Mouse (Mus musculus): ENCODE measurements around the gene Ska2. TPM values are rescaled to one million over a fixed set of nuclear protein-coding genes. Genes with fewer than 3 reads are reported as not detected.

Ska2 gene
- total RNA-seq (2014; rRNA removed) (1.4 and 1.9 TPM in 2 replicates), polyA plus RNA-seq (2012; rRNA removed) (0.31 and 0.56 TPM in 2 replicates)

GRCm38 (mm10) chr11:87108755-87109518 lies at the start of gene Ska2:
TSS of gene Ska2 (plus strand) at chr11:87109234.
- no peaks in the 10 kb centered on the region for H3K27me3 ChIP-seq (ENCODE audit: control insufficient read depth, insufficient read depth, low read length)
- H3K9ac ChIP-seq (ENCODE audit: low read depth, low read length): peak within 1 kb of the TSS; percentile 46
- H3K79me2 ChIP-seq (ENCODE audit: control insufficient read depth, insufficient read depth, low read length): no peaks in the 10 kb centered on the region; the same call in 1 of the 2 replicates
- under 1% methylated on average over 40 of the region's 40 CpGs for WGBS
- H3K27ac ChIP-seq (replicated peaks; ENCODE audit: insufficient read depth, low read depth, low read length): peak within 1 kb of the TSS; percentile 41
- peak; percentile 100 for DNase-seq (ENCODE audit: extremely low read depth, low read depth, low spot score)
- H3K4me3 ChIP-seq (ENCODE audit: insufficient read depth, low read depth, low read length): peak within 1 kb of the TSS; percentile 68
- no peaks in the 10 kb centered on the region for H3K4me1 ChIP-seq (ENCODE audit: control insufficient read depth, insufficient read depth, low read length)
- TF ChIP-seq CTCF (IDR thresholded peaks at IDR 0.05; ENCODE audit: low read depth, low read length) (no peak), POLR2A (IDR thresholded peaks at IDR 0.05; ENCODE audit: extremely low read depth, insufficient read depth, low read length) (no peak)
- no peaks in the 10 kb centered on the region for H3K36me3 ChIP-seq (ENCODE audit: control insufficient read depth, insufficient read depth, low read length)

- H3K4me3 ChIP-seq (ENCODE audit: insufficient read depth, low read depth, low read length): no peak overlapping the region
- H3K27me3 ChIP-seq (ENCODE audit: control insufficient read depth, insufficient read depth, low read length): no peaks in the 10 kb centered on the region
- H3K79me2 ChIP-seq (ENCODE audit: control insufficient read depth, insufficient read depth, low read length): no peaks in the 10 kb centered on the region
- TF ChIP-seq CTCF (IDR thresholded peaks at IDR 0.05; ENCODE audit: low read depth, low read length) (no peak), POLR2A (IDR thresholded peaks at IDR 0.05; ENCODE audit: extremely low read depth, insufficient read depth, low read length) (no peak)
- no peaks in the 10 kb centered on the region for H3K4me1 ChIP-seq (ENCODE audit: control insufficient read depth, insufficient read depth, low read length)
- DNase-seq (ENCODE audit: extremely low read depth, low read depth, low spot score): no peak
- no peak overlapping the region for H3K9ac ChIP-seq (ENCODE audit: low read depth, low read length)
- 99% methylated on average over 2 of the region's 2 CpGs for WGBS
- H3K27ac ChIP-seq (replicated peaks; ENCODE audit: insufficient read depth, low read depth, low read length): no peak overlapping the region
- H3K36me3 ChIP-seq (ENCODE audit: control insufficient read depth, insufficient read depth, low read length): no peaks in the 10 kb centered on the region
These were observed 48.6 kb upstream of the Ska2 start for GRCm38 (mm10) chr11:87060410-87060809.

GRCm38 (mm10) chr11:87062087-87062486 lies 46.9 kb upstream of the Ska2 start:
- H3K4me3 ChIP-seq (ENCODE audit: insufficient read depth, low read depth, low read length): no peak overlapping the region
- no peak overlapping the region for H3K9ac ChIP-seq (ENCODE audit: low read depth, low read length)
- no peaks in the 10 kb centered on the region for H3K27me3 ChIP-seq (ENCODE audit: control insufficient read depth, insufficient read depth, low read length)
- WGBS: 63% methylated on average over 3 of the region's 3 CpGs
- H3K36me3 ChIP-seq (ENCODE audit: control insufficient read depth, insufficient read depth, low read length): no peaks in the 10 kb centered on the region
- no peak for TF ChIP-seq CTCF (IDR thresholded peaks at IDR 0.05; ENCODE audit: low read depth, low read length)
- TF ChIP-seq POLR2A (IDR thresholded peaks at IDR 0.05; ENCODE audit: extremely low read depth, insufficient read depth, low read length): no peak
- H3K4me1 ChIP-seq (ENCODE audit: control insufficient read depth, insufficient read depth, low read length): no peaks in the 10 kb centered on the region
- no peak for DNase-seq (ENCODE audit: extremely low read depth, low read depth, low spot score)
- no peak overlapping the region for H3K27ac ChIP-seq (replicated peaks; ENCODE audit: insufficient read depth, low read depth, low read length)
- H3K79me2 ChIP-seq (ENCODE audit: control insufficient read depth, insufficient read depth, low read length): no peaks in the 10 kb centered on the region

- TF ChIP-seq POLR2A (IDR thresholded peaks at IDR 0.05; ENCODE audit: extremely low read depth, insufficient read depth, low read length): no peak
- TF ChIP-seq CTCF (IDR thresholded peaks at IDR 0.05; ENCODE audit: low read depth, low read length): peak; percentile 71; the same call in 1 of the 2 replicates
- WGBS: 7% methylated on average over 24 of the region's 24 CpGs
- H3K9ac ChIP-seq (ENCODE audit: low read depth, low read length): peak overlapping the region; percentile 71
- peaks cover 5% of the 10 kb centered on the region; the same call in 1 of the 2 replicates for H3K36me3 ChIP-seq (ENCODE audit: control insufficient read depth, insufficient read depth, low read length)
- DNase-seq (ENCODE audit: extremely low read depth, low read depth, low spot score): no peak
- peaks cover 4% of the 10 kb centered on the region; the same call in 1 of the 2 replicates for H3K4me1 ChIP-seq (ENCODE audit: control insufficient read depth, insufficient read depth, low read length)
- H3K4me3 ChIP-seq (ENCODE audit: insufficient read depth, low read depth, low read length): peak overlapping the region; percentile 61
- H3K27ac ChIP-seq (replicated peaks; ENCODE audit: insufficient read depth, low read depth, low read length): no peak overlapping the region
- no peaks in the 10 kb centered on the region for H3K27me3 ChIP-seq (ENCODE audit: control insufficient read depth, insufficient read depth, low read length)
- H3K79me2 ChIP-seq (ENCODE audit: control insufficient read depth, insufficient read depth, low read length): no peaks in the 10 kb centered on the region
These were observed 35.6 kb upstream of the Ska2 start for GRCm38 (mm10) chr11:87073343-87073865.

- Histone ChIP-seq H3K27ac (replicated peaks; ENCODE audit: insufficient read depth, low read depth, low read length) (no peak within 1 kb of the TSS), H3K36me3 (ENCODE audit: control insufficient read depth, insufficient read depth, low read length) (peaks cover 5% of the 10 kb centered on the region; the same call in 1 of the 2 replicates), H3K27me3 (ENCODE audit: control insufficient read depth, insufficient read depth, low read length) (no peaks in the 10 kb centered on the region), H3K79me2 (ENCODE audit: control insufficient read depth, insufficient read depth, low read length) (no peaks in the 10 kb centered on the region), H3K4me3 (ENCODE audit: insufficient read depth, low read depth, low read length) (peak within 1 kb of the TSS; percentile 61), H3K9ac (ENCODE audit: low read depth, low read length) (peak within 1 kb of the TSS; percentile 71), H3K4me1 (ENCODE audit: control insufficient read depth, insufficient read depth, low read length) (peaks cover 4% of the 10 kb centered on the region; the same call in 1 of the 2 replicates)
- DNase-seq (ENCODE audit: extremely low read depth, low read depth, low spot score): peak; percentile 40
- peak; percentile 53 for TF ChIP-seq CTCF (IDR thresholded peaks at IDR 0.05; ENCODE audit: low read depth, low read length)
- no peak for TF ChIP-seq POLR2A (IDR thresholded peaks at IDR 0.05; ENCODE audit: extremely low read depth, insufficient read depth, low read length)
- under 1% methylated on average over 43 of the region's 43 CpGs for WGBS
These were observed 35.1 kb upstream of the Ska2 start, which contains the start of gene Gdpd1 for GRCm38 (mm10) chr11:87073866-87074440. TSS of gene Gdpd1 (minus strand) at chr11:87074062.
